Mouse (Mus musculus) lung, postnatal 10 days (tissue): Measurements from ENCODE around the gene Bcat2.
"Not testable (repeated sequence)": the region's sequence is repeated elsewhere in the genome, so short reads cannot be mapped to it uniquely, and the experiment has no call there.

Source experiments
- DNase-seq: peaks from one replicate; pipeline ENCODE4 v3.0.0; 2021

Bcat2 gene

DNA sequence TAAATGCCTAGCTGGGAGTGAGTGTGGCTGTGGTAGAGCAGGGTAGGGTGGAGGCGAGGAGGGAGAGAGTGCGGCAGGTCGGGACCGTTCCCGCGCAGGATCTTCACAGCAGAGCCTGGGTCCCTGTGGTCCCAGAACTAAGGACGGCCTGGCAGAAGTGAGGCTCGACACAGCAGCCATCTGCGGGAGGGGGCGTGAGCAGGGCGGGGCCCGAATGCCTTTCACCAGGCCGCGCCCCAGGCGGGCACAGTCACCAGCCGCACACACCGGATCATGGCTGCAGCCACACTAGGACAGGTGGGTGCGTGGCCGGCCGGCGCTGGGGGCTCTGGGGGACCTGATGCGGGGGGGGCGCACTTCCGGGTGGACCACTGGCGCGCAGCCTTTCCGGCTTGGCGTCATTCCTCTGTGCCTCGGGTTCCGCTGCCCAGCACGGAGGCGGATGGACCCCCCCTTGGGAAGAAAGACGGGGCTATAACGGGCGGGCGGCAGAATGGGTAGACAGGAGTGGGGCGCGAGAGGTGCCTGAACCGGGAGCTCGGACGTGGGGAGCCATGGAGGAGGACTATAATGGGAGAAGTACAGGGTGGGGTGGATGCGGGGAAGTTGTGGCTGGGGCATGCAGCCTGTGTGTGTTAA, at the start of gene Bcat2:
Gene Bcat2, plus strand, starts transcription at position 51 of the 639 bp plus-strand sequence.
- peak; percentile 87 for DNase-seq

DNA sequence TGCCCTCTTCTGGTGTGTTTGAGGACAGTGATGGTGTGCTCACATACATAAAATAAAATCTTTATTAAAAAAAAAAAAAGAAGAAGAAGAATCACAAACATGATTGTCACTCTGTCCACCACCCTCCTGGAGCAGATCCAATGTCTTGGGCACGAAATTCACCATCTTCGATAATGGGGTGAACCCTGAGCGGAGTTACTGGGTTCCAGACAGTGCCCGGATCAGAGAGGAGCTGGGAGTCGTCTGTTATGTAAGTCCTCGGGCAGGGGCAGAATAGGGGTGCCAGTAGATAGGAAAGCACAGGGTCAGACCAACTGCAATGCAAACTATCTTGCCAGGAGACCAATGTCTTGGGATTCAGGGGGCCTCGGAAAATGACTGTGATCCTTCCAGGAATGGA, 49.3 kb upstream of the Bcat2 start:
- no peak for DNase-seq

DNA sequence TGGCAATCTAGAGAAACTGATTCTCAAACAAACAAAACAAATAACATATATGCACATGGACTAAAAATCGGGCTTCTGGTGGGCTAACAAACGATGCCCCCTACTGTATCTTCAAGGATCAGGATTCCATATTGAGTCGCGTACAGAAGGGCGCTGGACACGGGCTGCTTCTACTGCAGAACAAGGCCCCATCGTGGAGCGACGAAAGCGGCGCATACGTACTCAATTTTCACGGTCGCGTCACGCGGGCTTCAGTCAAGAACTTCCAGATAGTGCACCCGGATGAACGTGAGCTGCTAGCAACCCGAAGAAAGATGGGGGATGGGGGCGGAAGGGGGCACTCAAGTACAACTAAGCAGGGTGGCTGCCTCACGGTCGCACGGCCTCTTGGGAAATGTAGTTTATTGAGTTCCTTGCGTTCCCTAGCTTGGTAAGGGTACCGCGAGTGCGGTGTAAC, 48.2 kb upstream of the Bcat2 start:
- DNase-seq, result peak; percentile 95

DNA sequence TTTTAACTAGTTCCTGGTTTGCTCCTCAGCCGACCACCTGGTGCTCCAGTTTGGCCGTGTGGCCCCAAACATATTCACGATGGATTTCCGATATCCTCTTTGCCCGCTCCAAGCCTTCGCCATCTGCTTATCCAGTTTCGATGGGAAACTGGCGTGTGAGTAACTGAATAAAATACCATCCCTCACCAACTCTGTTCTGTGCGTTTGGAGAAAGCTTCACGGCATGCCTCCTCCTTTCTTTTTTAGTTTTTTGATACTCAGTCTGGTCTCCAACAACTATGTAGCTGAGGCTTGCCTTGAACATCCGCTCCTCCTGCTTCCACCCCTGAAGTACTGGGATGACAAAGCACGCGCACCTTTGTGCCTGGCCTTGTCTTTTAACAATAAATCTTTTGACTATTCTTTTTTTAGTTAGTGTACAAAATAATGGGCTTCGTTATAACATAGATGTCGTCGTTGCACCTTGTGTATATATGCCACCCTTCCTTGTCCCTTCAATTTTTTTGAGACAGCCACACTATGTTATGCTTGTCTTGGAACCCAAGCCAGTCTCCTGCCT, 47.7 kb upstream of the Bcat2 start:
- no peak for DNase-seq

DNA sequence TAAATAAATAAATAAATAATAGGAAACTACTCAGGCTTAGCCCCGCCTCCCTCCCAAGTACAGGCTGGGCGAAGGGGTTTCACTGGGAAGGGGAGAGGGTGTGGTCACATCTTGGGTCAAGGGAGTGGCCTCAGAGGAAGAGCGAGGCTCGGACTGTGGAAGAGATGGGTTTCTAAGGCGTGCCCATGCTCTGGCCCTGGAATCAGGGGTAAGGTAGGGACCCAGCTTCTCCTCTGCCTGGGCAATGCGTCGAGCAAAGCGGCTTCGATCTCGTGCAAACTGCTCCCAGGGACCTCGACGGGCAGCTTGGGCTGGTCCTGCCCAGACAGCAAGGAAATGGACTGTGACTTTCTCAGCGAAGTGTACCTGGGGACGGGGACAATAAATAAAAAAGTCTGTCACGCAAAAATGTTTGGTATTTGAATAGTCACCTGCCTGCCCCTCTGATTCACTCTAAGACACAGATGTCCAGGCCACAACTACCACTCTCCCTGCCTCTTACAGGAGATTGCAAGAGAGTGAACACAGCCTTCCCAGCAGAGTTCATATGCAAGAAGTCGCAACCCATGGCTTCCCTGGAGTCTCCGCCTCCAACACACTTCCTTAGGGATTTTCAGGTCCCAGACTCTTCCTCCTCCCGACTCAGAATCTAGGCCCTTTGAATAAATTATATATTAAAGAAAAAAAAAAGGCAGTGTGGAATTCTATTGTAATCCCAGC, 46.8 kb upstream of the Bcat2 start:
- no peak for DNase-seq

DNA sequence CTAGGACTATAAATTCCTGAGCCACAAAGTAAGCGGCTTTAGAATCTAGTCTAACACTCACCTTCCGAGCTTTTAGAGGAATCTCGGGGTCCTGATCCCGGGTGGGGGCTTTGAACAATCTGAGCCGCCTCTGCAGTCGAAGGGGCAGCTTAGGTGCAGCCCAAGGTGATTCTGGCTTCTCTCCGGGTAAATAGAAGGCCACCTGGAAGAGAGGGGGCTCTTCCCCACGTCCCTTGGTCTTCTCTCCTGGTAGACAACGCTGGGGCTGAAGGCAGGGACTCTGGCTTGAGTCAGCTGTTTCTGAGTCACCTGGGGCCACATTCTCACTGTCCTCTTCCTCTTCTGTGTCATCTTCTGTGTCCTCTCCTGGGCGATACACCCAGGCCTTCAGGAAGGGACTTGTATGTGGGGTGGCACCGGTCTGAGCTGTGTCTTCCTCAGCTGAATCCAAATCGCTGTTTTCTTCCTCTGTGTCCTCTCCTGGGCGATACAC, 46.2 kb upstream of the Bcat2 start:
- no peak for DNase-seq

DNA sequence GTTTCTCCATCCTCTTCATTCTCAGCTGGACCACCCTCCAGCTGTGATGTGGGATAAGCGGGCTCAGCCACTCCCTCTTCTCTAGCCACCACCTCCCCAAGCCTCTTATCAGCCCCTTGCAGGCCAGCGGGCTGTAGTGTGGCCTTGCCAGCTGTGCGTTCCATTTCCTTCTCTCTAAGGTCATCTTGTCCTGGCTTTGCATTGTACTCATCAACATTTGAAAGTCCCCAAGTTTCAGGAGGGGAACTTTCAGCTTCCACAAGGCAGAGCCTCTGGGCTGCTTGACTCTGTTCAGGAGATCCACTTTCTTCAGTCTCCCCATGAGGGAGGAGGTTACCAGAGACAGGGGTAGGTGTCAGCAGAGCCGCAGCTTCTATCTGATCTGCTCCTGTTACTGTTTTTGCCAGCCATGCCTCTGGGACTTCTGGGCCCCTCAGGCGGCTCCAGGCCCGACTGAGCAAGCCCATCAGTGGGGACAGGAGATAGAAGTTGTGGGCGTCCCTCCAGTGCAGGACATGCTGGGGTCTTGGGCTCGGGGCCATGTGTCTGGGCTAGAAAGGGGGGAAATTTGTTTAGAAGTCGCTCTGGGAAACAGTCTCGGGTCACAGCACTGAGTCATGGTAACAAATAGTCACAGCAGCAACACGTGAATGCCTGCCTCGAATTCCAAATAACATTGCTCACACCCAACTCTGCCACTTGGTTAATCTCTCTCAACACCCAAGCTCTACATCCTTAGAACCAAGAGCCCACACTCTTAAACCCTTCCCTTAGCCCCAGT, 44.9 kb upstream of the Bcat2 start:
- peak; percentile 46 for DNase-seq

DNA sequence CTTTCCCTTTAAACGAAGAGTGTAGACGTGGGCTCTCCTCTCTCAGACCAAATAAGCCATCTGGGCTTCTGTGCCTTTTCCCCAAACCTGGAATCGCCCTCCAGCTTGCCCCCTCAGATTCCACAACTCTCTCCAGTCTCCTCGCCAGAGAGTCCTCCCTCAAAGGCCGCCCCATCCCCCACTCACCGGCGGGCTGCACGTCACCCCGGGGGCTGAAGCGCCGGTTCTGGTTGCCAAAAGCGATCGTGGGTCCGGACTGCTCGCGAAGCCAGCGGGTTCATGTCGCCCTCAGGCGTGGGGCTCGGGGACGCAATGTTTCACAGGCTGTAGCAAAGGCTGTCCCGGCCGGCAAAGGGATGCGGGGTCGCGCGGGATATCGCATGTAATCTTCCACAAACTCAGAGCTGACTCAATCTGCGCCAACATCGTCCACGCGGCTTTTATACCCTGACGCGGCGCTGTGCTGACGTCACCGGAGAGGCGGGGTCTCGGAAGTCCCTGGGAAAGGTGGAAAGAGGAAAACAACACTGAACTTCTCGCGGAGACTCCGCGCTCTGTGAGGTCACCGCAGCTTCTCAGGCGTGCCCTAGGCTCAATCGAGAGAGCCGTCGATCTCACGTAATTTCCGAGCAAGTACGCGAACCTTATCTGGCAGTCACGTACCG, 44.0 kb upstream of the Bcat2 start, which contains the start of the genes Ppp1r15a and Plekha4:
Gene Ppp1r15a, minus strand, starts transcription at position 460 of the 665 bp plus-strand sequence.
Gene Plekha4, plus strand, starts transcription at position 522 of the 665 bp plus-strand sequence.
- DNase-seq, result peak; percentile 97

DNA sequence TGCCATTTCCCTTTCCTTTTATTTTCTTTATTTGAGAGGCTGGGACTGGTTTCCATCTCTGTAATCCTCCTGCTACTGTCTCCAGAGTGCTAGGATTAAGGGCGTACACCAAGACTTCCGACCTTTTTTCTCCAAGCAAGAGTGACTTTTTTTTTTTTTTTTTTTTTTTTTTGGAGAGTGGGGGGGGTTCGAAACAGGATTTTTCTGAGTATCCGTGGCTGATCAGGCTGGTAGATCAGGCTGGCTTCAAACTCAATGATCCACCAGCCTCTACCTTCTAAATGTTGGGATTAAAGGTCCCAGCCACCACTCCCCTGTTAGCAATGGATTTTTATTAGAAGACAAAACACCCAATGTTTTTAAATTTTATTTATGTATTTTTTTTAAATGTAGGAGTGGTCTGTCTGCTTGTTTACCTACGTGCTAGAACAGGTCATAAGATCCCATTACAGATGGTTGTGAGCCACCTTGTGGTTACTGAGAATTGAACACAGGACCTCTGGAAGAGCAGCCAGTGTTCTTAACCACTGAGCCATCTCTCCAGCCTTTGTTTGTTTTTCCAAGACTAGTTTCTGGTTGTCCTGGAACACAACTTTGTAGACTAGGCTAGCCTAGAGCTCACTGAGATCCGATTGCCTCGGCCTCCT, 43.4 kb upstream of the Bcat2 start:
- peak; percentile 33 for DNase-seq

DNA sequence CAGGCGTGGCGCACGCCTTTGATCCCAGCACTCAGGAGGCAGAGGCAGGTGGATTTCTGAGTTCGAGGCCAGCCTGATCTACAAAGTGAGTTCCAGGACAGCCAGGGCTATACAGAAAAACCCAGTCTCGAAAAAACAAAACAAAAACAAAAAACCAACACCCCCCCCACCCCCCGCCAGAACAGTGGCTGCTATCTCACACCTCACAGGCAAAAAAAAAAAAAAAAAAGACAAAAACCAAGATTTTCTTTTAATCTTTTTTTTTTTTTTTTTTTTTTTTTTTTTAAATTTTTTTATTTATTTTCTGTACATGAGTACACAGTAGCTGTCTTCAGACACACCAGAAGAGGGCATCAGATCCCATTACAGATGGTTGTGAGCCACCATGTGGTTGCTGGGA, 42.8 kb upstream of the Bcat2 start:
- not testable (repeated sequence) for DNase-seq

DNA sequence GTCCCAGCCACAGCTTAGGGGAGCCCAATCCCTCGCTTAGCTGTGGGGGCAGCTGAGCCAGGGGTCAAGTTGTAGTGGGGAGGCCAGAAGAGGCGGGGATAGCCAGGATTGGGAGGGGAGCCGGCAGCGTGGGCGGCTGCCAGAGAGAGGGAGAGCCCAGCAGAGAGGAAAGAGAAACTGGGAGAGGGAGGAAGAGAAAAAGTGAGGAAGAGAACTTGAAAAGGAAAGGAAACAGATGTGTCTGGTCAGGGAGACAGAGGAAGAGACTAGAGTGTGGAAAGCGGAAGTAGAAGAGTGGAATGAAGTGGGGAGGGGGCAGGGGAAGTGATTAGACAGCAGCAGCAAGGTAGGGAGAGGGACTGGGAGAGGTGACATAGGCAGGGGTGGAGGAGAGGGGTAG, 40.5 kb upstream of the Bcat2 start:
- peak; percentile 57 for DNase-seq

DNA sequence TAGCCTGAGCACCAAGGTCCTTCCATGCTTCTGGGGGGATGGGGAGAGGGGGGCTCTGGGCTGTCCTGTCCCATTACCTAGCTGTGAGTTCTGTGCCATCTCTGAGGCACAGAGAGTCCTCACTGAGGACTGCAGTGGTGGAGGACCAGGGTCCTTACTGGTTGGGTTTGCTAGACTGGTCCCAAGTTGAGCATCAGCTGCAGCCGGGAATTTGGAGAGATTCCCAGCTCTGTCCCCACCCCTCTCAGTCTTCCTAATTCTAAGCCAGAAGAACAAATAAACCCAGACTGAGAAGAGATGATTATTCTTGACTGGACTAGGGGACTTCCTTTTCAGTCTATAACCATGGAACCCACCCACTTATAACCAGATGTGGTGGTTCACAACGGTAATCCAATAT, 39.3 kb upstream of the Bcat2 start:
- DNase-seq, result peak; percentile 60

DNA sequence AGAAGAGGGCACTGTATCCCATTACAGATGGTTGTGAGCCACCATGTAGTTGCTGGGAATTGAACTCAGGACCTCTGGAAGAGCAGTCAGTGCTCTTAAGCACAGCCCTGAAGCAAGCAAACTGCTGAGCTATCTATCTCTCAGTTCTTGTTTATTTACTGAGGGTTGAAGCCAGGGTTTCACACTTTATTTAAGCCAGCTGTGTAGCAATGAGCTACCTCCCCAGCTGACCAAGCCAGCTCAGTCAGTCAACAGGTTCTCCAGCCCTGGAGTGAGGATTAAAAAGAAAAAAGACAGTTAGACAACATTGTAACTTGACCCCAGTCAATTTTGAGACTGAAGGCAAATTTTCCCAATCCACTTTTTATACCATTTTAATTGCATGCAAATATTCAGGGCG, 34.3 kb upstream of the Bcat2 start:
- no peak for DNase-seq

DNA sequence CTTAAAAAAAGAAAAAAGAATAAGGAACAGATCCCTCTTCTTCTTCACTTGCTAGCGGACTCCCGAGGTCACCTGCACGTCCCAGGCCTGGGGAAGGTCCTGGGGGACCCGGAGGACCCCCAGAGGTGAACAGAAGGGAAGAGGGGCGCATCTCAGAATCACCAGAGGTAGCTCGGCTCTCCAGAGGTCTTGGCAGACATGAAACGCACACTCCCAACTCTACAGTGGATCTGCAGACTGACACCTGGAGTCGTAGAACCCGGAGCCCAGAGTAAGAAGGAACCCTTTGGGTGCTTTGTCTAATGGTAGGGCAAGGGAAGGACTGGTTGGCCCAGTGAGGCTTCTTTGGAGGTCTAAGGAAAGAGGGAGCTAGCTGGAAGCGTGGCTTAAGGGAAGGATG, 32.4 kb upstream of the Bcat2 start:
- no peak for DNase-seq

DNA sequence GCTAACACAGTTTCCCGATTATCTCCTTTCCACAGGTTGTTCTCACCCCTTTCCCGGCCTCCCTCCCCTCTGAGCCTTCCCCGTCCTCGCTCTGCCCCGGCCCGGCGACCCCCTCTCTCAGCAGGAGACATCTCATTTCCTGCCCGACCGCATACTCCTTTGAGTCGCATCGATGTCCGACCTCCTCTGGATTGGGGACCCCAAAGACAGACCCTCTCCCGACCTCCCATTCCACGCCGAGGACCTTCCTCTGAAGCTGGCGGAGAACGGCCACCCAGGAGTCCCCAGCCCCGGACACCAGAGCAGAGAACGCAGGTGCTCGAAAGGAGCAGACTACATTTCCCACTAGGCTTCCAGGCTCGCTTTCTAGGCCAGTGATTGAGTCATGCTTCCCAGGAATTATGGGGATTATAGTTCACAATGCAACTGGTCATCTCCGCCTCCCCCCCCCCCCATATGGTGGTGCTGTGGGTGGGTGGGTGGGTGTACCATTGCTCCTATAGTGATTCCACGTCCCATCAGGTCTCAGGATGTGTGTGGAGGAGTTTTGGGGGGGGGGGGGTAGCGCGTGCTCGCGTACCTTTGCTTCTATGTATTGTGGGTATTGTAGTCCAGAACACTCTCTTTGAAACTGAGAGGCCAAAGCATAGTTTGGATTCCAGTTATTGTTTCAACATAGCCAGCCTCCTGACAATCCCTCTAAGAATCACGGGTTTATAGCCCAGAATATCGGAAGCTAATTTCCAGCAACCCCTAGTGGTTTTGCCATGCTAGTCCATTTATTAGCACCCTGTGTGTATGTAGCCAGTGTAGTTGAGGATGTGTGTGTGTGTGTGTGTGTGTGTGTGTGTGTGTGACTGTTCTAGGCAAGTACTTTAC, 31.6 kb upstream of the Bcat2 start:
- DNase-seq, result peak; percentile 71

DNA sequence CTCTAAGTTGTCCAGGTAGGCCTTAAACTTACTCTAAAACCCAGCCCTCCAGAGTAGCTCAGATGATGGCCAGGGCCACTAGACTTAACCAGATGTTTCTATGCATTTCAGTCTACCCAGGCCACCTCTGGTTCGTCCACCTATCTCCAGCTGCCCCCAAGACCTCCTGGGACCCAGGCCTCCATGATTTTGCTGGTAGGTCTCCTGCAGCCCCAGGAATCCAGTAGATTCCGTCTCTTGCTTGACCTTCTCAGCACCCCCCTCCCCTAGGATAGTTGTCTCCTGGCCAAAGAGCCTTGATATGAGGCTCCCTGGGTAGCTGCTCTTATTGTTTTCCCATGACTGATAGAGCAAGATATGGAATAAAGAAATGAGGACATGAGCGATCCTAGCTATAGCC, 30.9 kb upstream of the Bcat2 start:
- DNase-seq, result no peak

DNA sequence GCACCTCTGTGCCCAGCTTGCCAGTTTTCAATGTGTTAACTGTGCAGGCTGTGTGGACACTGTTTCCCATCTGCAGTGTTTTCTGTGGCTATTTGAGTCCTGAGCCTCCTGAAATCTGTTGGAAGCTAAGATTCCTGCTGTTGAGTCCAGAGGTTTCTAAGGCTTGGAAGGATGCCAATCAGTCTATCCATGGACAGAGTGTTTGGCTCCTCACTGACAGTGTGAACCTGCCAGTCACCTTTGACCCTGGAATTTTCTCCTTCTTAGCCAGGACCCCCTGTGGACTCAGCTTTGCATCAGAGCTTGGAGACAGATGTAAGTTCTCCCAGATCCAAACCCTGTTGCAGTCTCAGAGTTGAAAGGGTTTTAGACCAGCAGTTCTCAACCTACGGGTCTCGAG, 29.7 kb upstream of the Bcat2 start:
- no peak for DNase-seq

DNA sequence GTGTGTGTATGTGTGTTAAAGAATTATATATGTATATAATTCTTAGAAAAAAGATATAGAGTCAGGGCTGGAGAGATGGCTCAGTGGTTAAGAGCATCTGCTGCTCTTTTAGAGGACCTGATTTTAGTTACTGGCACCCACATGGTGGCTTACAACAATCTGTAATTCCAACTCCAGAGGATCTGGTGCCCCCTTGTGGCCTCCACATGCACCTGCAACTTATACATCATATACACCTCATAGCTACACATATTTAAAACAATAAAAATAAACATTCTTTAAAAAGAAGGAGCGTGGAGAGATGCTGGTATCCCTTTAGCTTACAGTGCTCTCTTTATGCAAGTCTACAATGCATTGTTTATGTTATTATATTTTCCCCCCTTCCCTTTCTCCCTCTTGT, 25.4 kb upstream of the Bcat2 start:
- DNase-seq, result no peak

DNA sequence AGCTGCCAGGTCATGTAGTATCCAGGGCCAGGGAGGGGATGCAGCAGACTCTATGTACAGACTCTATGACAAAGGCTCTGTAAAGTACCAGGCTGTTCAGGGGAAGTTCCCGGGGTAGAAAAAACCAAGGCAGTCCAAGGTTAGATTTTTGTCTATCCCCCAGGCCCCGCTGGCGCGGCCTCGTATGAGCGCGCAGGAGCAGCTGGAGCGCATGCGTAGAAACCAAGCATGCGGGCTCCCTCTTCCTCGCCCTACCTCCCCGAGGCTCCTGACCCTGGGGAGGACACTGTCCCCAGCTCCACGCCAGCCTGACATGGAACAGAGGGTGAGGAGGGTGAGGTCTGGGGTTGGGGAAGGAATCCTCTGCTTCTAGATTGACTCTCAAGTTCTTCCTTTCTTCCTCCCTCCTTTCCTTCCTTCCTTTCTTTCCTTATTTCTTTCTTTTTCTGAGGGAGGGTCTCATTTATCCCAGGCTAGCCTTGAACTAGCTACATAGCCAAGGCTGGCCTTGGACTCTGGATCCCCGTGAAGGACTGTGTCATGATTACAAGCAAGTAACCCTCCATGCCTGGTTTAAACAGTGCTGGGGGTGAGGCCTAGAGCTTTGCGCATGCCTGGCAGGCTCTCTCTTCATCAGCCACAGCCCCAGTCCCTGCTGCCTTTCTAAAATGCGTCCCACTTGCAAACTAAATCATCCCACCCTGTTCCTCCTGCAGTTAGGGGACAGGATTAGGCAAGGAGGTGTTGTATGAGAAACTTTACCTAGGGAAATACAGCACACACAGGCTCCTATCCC, 20.1 kb upstream of the Bcat2 start:
- no peak for DNase-seq
